Mouse (Mus musculus): ENCODE measurements around the gene Myh14. TPM values are rescaled to one million over a fixed set of nuclear protein-coding genes. Genes with fewer than 3 reads are reported as not detected.
A peak's percentile ranks its signal among the peaks of the same experiment; 100 is the strongest.

Gene Myh14
- total RNA-seq, 1 experiment, result 7.0 TPM

DNA sequence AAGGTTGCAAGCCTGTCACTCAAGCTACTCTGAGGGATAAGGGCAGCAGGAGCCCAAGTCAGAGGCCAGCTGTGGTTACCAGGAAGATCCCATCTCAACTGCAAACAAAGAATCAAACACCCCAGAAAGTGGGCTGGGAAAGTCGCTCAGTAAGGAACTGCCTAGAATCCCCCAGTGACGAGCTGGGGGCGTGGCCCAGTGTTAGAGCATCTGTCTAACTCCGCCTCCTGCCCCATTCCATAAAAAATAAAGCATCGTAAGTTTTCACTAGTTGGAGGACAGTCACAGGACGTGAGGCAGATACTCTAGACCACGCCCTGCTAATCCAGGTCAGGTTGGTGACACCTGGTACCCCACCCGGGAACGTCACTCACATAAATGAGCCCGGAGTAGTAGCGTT lies 5.9 kb downstream of the Myh14 start:
- H3K36me3 ChIP-seq (ENCODE audit: control insufficient read depth, insufficient read depth, low read length, poor library complexity, severe bottlenecking), result no peaks in the 10 kb centered on the region
- no peak for DNase-seq (ENCODE audit: low read depth, low spot score)
- TF ChIP-seq MAFK (IDR thresholded peaks at IDR 0.05; ENCODE audit: insufficient read depth, low read depth, low read length) (no peak), CHD2 (IDR thresholded peaks at IDR 0.05; ENCODE audit: low read depth, low read length) (no peak), ZNF384 (IDR thresholded peaks at IDR 0.05; ENCODE audit: low read depth, low read length) (no peak), ZC3H11A (IDR thresholded peaks at IDR 0.05; ENCODE audit: borderline replicate concordance, low read depth, low read length) (no peak), HCFC1 (IDR thresholded peaks at IDR 0.05; ENCODE audit: borderline replicate concordance, insufficient read depth, low read length) (no peak)
- peak overlapping the region; percentile 50 to 53; a peak in 3 of 4 replicates for H3K4me3 ChIP-seq (ENCODE audit: insufficient read depth in 1 of 2, low read depth in 1 of 2, low read length in 2 of 2, poor library complexity in 1 of 2, severe bottlenecking in 1 of 2)
- peak overlapping the region; percentile 22; the same call in 1 of the 2 replicates for H3K9ac ChIP-seq (ENCODE audit: insufficient read depth, low read depth, low read length, poor library complexity, severe bottlenecking)
- in situ Hi-C loops (cut with MboI; ENCODE audit: low sequenced_read_pairs in 2 of 2, unreplicated experiment in 2 of 2), result no loop called here
- peaks cover 0 to 10% of the 10 kb centered on the region in 2 experiments; a peak in 1 of 4 replicates for H3K4me1 ChIP-seq (ENCODE audit: control insufficient read depth in 2 of 2, insufficient read depth in 2 of 2, low read length in 2 of 2, poor library complexity in 1 of 2)
- H3K9me3 ChIP-seq (ENCODE audit: control insufficient read depth, insufficient read depth, low read depth, low read length), result no peaks in the 10 kb centered on the region
- H3K27ac ChIP-seq (ENCODE audit: insufficient read depth, low read depth, low read length, poor library complexity, severe bottlenecking), result no peak overlapping the region

DNA sequence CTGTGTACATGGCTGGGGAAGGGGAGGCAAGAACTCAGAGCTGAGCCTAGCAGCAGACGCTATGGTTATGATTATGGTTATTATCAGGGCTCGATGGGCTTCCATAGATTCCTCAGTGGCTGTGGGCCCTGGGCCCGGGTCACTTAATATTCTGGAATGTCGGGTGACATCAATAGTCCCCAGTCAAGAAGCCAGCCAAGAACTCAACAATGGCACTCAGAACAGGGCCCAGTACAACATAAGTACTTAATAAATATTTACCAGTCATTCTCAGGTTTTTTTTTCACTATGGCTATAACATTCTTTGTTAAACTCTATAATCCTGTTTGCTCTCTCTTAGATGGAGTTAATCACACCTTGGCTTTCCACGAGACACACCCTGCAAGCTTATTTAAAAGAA lies 7.1 kb downstream of the Myh14 start:
- no peak overlapping the region for H3K9ac ChIP-seq (ENCODE audit: insufficient read depth, low read depth, low read length, poor library complexity, severe bottlenecking)
- no peak overlapping the region for H3K4me3 ChIP-seq (ENCODE audit: insufficient read depth in 1 of 2, low read depth in 1 of 2, low read length in 2 of 2, poor library complexity in 1 of 2, severe bottlenecking in 1 of 2)
- H3K36me3 ChIP-seq (ENCODE audit: control insufficient read depth, insufficient read depth, low read length, poor library complexity, severe bottlenecking), result no peaks in the 10 kb centered on the region
- in situ Hi-C loops (cut with MboI; ENCODE audit: low sequenced_read_pairs in 2 of 2, unreplicated experiment in 2 of 2), result no loop called here
- peaks cover 0 to 10% of the 10 kb centered on the region in 2 experiments; a peak in 1 of 4 replicates for H3K4me1 ChIP-seq (ENCODE audit: control insufficient read depth in 2 of 2, insufficient read depth in 2 of 2, low read length in 2 of 2, poor library complexity in 1 of 2)
- TF ChIP-seq ZNF384 (IDR thresholded peaks at IDR 0.05; ENCODE audit: low read depth, low read length) (no peak), MAFK (IDR thresholded peaks at IDR 0.05; ENCODE audit: insufficient read depth, low read depth, low read length) (no peak), CHD2 (IDR thresholded peaks at IDR 0.05; ENCODE audit: low read depth, low read length) (no peak), ZC3H11A (IDR thresholded peaks at IDR 0.05; ENCODE audit: borderline replicate concordance, low read depth, low read length) (no peak), HCFC1 (IDR thresholded peaks at IDR 0.05; ENCODE audit: borderline replicate concordance, insufficient read depth, low read length) (no peak)
- H3K27ac ChIP-seq (ENCODE audit: insufficient read depth, low read depth, low read length, poor library complexity, severe bottlenecking), result no peak overlapping the region
- DNase-seq (ENCODE audit: low read depth, low spot score), result no peak
- H3K9me3 ChIP-seq (ENCODE audit: control insufficient read depth, insufficient read depth, low read depth, low read length), result no peaks in the 10 kb centered on the region

DNA sequence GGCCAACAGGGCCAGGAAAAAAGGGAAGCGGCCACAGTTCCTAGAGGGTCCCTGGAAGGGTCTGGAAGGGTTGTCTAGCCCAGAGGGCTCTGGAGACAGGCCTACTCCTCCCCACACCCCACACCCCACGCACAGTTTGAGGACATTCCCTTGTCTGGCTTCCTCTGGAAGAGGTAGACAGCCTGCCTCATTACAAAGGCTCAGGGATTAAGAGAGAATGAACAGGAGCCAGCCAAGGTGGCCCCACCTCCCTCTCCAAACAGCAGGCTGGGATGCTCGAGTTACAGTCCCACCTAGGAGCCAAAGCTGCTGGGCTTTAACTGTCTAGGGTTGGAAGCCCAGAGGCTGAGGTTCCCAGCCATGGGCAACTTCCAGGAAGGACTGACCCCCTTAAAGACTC lies 8.1 kb downstream of the Myh14 start:
- Histone ChIP-seq H3K9me3 (ENCODE audit: control insufficient read depth, insufficient read depth, low read depth, low read length) (no peaks in the 10 kb centered on the region), H3K36me3 (ENCODE audit: control insufficient read depth, insufficient read depth, low read length, poor library complexity, severe bottlenecking) (no peaks in the 10 kb centered on the region), H3K4me1 (ENCODE audit: control insufficient read depth in 2 of 2, insufficient read depth in 2 of 2, low read length in 2 of 2, poor library complexity in 1 of 2) (peaks cover 0 to 10% of the 10 kb centered on the region in 2 experiments; a peak in 1 of 4 replicates), H3K9ac (ENCODE audit: insufficient read depth, low read depth, low read length, poor library complexity, severe bottlenecking) (no peak overlapping the region), H3K4me3 (ENCODE audit: insufficient read depth in 1 of 2, low read depth in 1 of 2, low read length in 2 of 2, poor library complexity in 1 of 2, severe bottlenecking in 1 of 2) (no peak overlapping the region), H3K27ac (ENCODE audit: insufficient read depth, low read depth, low read length, poor library complexity, severe bottlenecking) (peak overlapping the region; percentile 61; the same call in 1 of the 2 replicates)
- TF ChIP-seq ZNF384 (IDR thresholded peaks at IDR 0.05; ENCODE audit: low read depth, low read length) (no peak), MAFK (IDR thresholded peaks at IDR 0.05; ENCODE audit: insufficient read depth, low read depth, low read length) (no peak), ZC3H11A (IDR thresholded peaks at IDR 0.05; ENCODE audit: borderline replicate concordance, low read depth, low read length) (no peak), HCFC1 (IDR thresholded peaks at IDR 0.05; ENCODE audit: borderline replicate concordance, insufficient read depth, low read length) (no peak), CHD2 (IDR thresholded peaks at IDR 0.05; ENCODE audit: low read depth, low read length) (no peak)
- in situ Hi-C loops (cut with MboI; ENCODE audit: low sequenced_read_pairs in 2 of 2, unreplicated experiment in 2 of 2), result no loop called here
- DNase-seq (ENCODE audit: low read depth, low spot score), result no peak

DNA sequence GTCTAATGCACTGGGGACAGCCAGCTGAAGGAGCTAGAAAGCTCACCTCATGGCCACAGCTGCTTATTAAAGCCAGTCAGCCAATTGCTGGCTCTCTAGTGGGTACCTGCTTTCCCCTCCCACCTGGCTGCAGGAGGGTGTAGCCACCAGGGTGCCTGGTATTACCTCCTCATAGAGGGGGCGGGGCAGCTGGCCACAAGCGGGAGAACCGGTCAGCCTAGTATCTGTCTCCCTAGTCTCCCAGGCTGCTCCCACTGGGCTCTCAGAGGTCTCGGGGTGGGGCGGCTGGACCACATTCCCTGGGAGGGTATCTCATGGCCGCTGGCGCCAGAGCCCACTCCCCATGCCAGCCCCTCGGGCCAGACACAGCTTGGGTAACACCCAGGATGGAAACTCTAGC lies 8.5 kb downstream of the Myh14 start:
- H3K9me3 ChIP-seq (ENCODE audit: control insufficient read depth, insufficient read depth, low read depth, low read length), result no peaks in the 10 kb centered on the region
- H3K4me1 ChIP-seq (ENCODE audit: control insufficient read depth in 2 of 2, insufficient read depth in 2 of 2, low read length in 2 of 2, poor library complexity in 1 of 2), result peaks cover 0 to 10% of the 10 kb centered on the region in 2 experiments; a peak in 1 of 4 replicates
- H3K4me3 ChIP-seq (ENCODE audit: insufficient read depth in 1 of 2, low read depth in 1 of 2, low read length in 2 of 2, poor library complexity in 1 of 2, severe bottlenecking in 1 of 2), result no peak overlapping the region
- no peaks in the 10 kb centered on the region for H3K36me3 ChIP-seq (ENCODE audit: control insufficient read depth, insufficient read depth, low read length, poor library complexity, severe bottlenecking)
- DNase-seq (ENCODE audit: low read depth, low spot score), result no peak
- in situ Hi-C loops (cut with MboI; ENCODE audit: low sequenced_read_pairs in 2 of 2, unreplicated experiment in 2 of 2), result no loop called here
- no peak overlapping the region for H3K9ac ChIP-seq (ENCODE audit: insufficient read depth, low read depth, low read length, poor library complexity, severe bottlenecking)
- peak overlapping the region; percentile 61; the same call in 1 of the 2 replicates for H3K27ac ChIP-seq (ENCODE audit: insufficient read depth, low read depth, low read length, poor library complexity, severe bottlenecking)
- no peak for TF ChIP-seq MAFK (IDR thresholded peaks at IDR 0.05; ENCODE audit: insufficient read depth, low read depth, low read length)
- no peak for TF ChIP-seq HCFC1 (IDR thresholded peaks at IDR 0.05; ENCODE audit: borderline replicate concordance, insufficient read depth, low read length)
- no peak for TF ChIP-seq ZC3H11A (IDR thresholded peaks at IDR 0.05; ENCODE audit: borderline replicate concordance, low read depth, low read length)
- no peak for TF ChIP-seq ZNF384 (IDR thresholded peaks at IDR 0.05; ENCODE audit: low read depth, low read length)
- no peak for TF ChIP-seq CHD2 (IDR thresholded peaks at IDR 0.05; ENCODE audit: low read depth, low read length)
